Mouse (Mus musculus): ENCODE results near the gene Rbbp4.

Gene Rbbp4

GRCm38 (mm10) chr4:129304306-129304705, 30.9 kb downstream of the Rbbp4 start:
- in situ Hi-C loops (cut with MboI; ENCODE audit: low pct_unique_long_range_greater_than_20kb in 1 of 2, low sequenced_read_pairs in 2 of 2, unreplicated experiment in 1 of 2), result no loop called here

GRCm38 (mm10) chr4:129303816-129304215, 31.4 kb downstream of the Rbbp4 start:
- in situ Hi-C loops (cut with MboI; ENCODE audit: low pct_unique_long_range_greater_than_20kb in 1 of 2, low sequenced_read_pairs in 2 of 2, unreplicated experiment in 1 of 2), result no loop called here

- in situ Hi-C loops (cut with MboI; ENCODE audit: low pct_unique_long_range_greater_than_20kb in 1 of 2, low sequenced_read_pairs in 2 of 2, unreplicated experiment in 1 of 2), result no loop called here
Observed at GRCm38 (mm10) chr4:129303401-129303800, 31.8 kb downstream of the Rbbp4 start.

- in situ Hi-C loops (cut with MboI; ENCODE audit: low pct_unique_long_range_greater_than_20kb in 1 of 2, low sequenced_read_pairs in 2 of 2, unreplicated experiment in 1 of 2), result no loop called here
Observed at GRCm38 (mm10) chr4:129299121-129299520, 36.0 kb downstream of the Rbbp4 start.

GRCm38 (mm10) chr4:129297724-129298123, 37.4 kb downstream of the Rbbp4 start:
- in situ Hi-C loops (cut with MboI; ENCODE audit: low pct_unique_long_range_greater_than_20kb in 1 of 2, low sequenced_read_pairs in 2 of 2, unreplicated experiment in 1 of 2), result no loop called here

- in situ Hi-C loops (cut with MboI; ENCODE audit: low pct_unique_long_range_greater_than_20kb in 1 of 2, low sequenced_read_pairs in 2 of 2, unreplicated experiment in 1 of 2), result no loop called here
Observed at GRCm38 (mm10) chr4:129296066-129296465, 39.1 kb downstream of the Rbbp4 start.

GRCm38 (mm10) chr4:129295188-129295587, 40.0 kb downstream of the Rbbp4 start:
- in situ Hi-C loops (cut with MboI; ENCODE audit: low pct_unique_long_range_greater_than_20kb in 1 of 2, low sequenced_read_pairs in 2 of 2, unreplicated experiment in 1 of 2), result no loop called here

- in situ Hi-C loops (cut with MboI; ENCODE audit: low pct_unique_long_range_greater_than_20kb in 1 of 2, low sequenced_read_pairs in 2 of 2, unreplicated experiment in 1 of 2), result no loop called here
Observed at GRCm38 (mm10) chr4:129293702-129294101, 41.5 kb downstream of the Rbbp4 start.

- in situ Hi-C loops (cut with MboI; ENCODE audit: low pct_unique_long_range_greater_than_20kb in 1 of 2, low sequenced_read_pairs in 2 of 2, unreplicated experiment in 1 of 2), result no loop called here
Observed at GRCm38 (mm10) chr4:129292831-129293230, 42.3 kb downstream of the Rbbp4 start.

- in situ Hi-C loops (cut with MboI; ENCODE audit: low pct_unique_long_range_greater_than_20kb in 1 of 2, low sequenced_read_pairs in 2 of 2, unreplicated experiment in 1 of 2), result no loop called here
Observed at GRCm38 (mm10) chr4:129289671-129290070, 45.5 kb downstream of the Rbbp4 start.

GRCm38 (mm10) chr4:129288067-129288466, 47.1 kb downstream of the Rbbp4 start:
- in situ Hi-C loops (cut with MboI; ENCODE audit: low pct_unique_long_range_greater_than_20kb in 1 of 2, low sequenced_read_pairs in 2 of 2, unreplicated experiment in 1 of 2), result no loop called here

GRCm38 (mm10) chr4:129287472-129287981, 47.6 kb downstream of the Rbbp4 start, which contains the start of gene Sync:
TSS of gene Sync (plus strand) at chr4:129287617.
- in situ Hi-C loops (cut with MboI; ENCODE audit: low pct_unique_long_range_greater_than_20kb in 1 of 2, low sequenced_read_pairs in 2 of 2, unreplicated experiment in 1 of 2), result no loop called here

GRCm38 (mm10) chr4:129286683-129287471, 48.3 kb downstream of the Rbbp4 start:
- in situ Hi-C loops (cut with MboI; ENCODE audit: low pct_unique_long_range_greater_than_20kb in 1 of 2, low sequenced_read_pairs in 2 of 2, unreplicated experiment in 1 of 2), result no loop called here

GRCm38 (mm10) chr4:129286001-129286682, 49.0 kb downstream of the Rbbp4 start:
- in situ Hi-C loops (cut with MboI; ENCODE audit: low pct_unique_long_range_greater_than_20kb in 1 of 2, low sequenced_read_pairs in 2 of 2, unreplicated experiment in 1 of 2), result no loop called here

- in situ Hi-C loops (cut with MboI; ENCODE audit: low pct_unique_long_range_greater_than_20kb in 1 of 2, low sequenced_read_pairs in 2 of 2, unreplicated experiment in 1 of 2), result no loop called here
Observed at GRCm38 (mm10) chr4:129284685-129285084, 50.5 kb downstream of the Rbbp4 start.

- in situ Hi-C loops (cut with MboI; ENCODE audit: low pct_unique_long_range_greater_than_20kb in 1 of 2, low sequenced_read_pairs in 2 of 2, unreplicated experiment in 1 of 2), result no loop called here
Observed at GRCm38 (mm10) chr4:129283226-129283625, 51.9 kb downstream of the Rbbp4 start.

GRCm38 (mm10) chr4:129282786-129283185, 52.4 kb downstream of the Rbbp4 start:
- in situ Hi-C loops (cut with MboI; ENCODE audit: low pct_unique_long_range_greater_than_20kb in 1 of 2, low sequenced_read_pairs in 2 of 2, unreplicated experiment in 1 of 2), result no loop called here

- in situ Hi-C loops (cut with MboI; ENCODE audit: low pct_unique_long_range_greater_than_20kb in 1 of 2, low sequenced_read_pairs in 2 of 2, unreplicated experiment in 1 of 2), result loop anchor here (5.0 to 10.0 kb wide), 3 partner anchors 59 to 152 kb away; partner anchors contain the start of gene Hpca (in 1 of the 2)
Observed at GRCm38 (mm10) chr4:129276453-129276865, 58.7 kb downstream of the Rbbp4 start.

- in situ Hi-C loops (cut with MboI; ENCODE audit: low pct_unique_long_range_greater_than_20kb in 1 of 2, low sequenced_read_pairs in 2 of 2, unreplicated experiment in 1 of 2), result loop anchor here in 1 of 2 experiments (10.0 kb wide), 1 partner anchor 148 kb away; the partner anchor contains the start of gene Hpca
Observed at GRCm38 (mm10) chr4:129272756-129273046, 62.5 kb downstream of the Rbbp4 start.

Measured in mouse embryonic stem cell (cell line).